Mouse (Mus musculus) MEL (cell line): ENCODE results near the gene Tesmin.

ENCODE experiments used
- CTCF ChIP-seq, 3 experiments: IDR thresholded peaks in 2 of 3; conservative IDR thresholded peaks in 1 of 3; 2 replicates each; pipeline ENCODE4 v1.5.1; 2011 to 2012; ENCODE audit warnings: low read length in 3 of 3, low read depth in 2 of 3, mild to moderate bottlenecking in 2 of 3, improper control_type of control experiment in 1 of 3, inconsistent platforms in 1 of 3, mixed read lengths in 1 of 3, moderate library complexity in 1 of 3; ENCODE audit not compliant: control insufficient read depth in 1 of 3, insufficient read depth in 1 of 3, poor library complexity in 1 of 3, severe bottlenecking in 1 of 3
- EP300 ChIP-seq, 2 experiments: IDR thresholded peaks; 2 replicates each; pipeline ENCODE4 v1.6.1; 2011; ENCODE audit warnings: improper control_type of control experiment in 2 of 2, low read length in 2 of 2, low read depth in 1 of 2, mild to moderate bottlenecking in 1 of 2
- MYC ChIP-seq: IDR thresholded peaks from 2 replicates; pipeline ENCODE4 v1.6.1; 2011; ENCODE audit warnings: low read depth, mild to moderate bottlenecking, low read length, improper control_type of control experiment, moderate library complexity
- TCF12 ChIP-seq: IDR thresholded peaks from 2 replicates; pipeline ENCODE4 v1.6.1; 2014; ENCODE audit warnings: low read depth, mild to moderate bottlenecking, inconsistent platforms, low read length, improper control_type of control experiment, moderate library complexity
- USF1 ChIP-seq: IDR thresholded peaks from 2 replicates; pipeline ENCODE4 v1.6.1; 2014; ENCODE audit warnings: low read depth, mild to moderate bottlenecking, inconsistent platforms, low read length, improper control_type of control experiment, moderate library complexity
- ZNF384 ChIP-seq: IDR thresholded peaks from 2 replicates; pipeline ENCODE4 v1.6.1; 2012; ENCODE audit warnings: low read depth, mild to moderate bottlenecking, inconsistent platforms, low read length, improper control_type of control experiment

DNA sequence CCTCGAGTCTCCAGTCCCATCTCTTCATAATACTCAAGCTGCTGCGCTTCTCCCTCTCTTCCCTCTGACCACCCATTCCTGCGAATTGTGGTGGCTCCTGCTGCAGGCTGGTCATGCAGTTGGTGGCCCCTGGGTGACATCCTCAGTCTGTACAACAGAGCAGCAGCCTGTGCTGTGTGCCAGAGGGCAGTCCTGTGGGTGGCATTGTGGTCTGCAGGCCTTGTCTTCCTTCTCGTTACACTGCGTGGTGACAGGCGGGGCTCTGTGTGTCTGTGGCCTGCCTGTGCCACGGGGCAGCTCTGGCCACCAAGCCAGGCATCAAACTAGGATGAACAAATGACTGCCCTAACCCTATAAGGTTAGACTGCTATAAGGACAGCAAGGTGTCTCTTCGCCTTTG lies 49.5 kb upstream of the Tesmin start:
- TF ChIP-seq CTCF (IDR thresholded peaks at IDR 0.05 in 2 of 3, conservative IDR thresholded peaks at IDR 0.05 in 1 of 3; ENCODE audit: control insufficient read depth in 1 of 3, insufficient read depth in 1 of 3, low read depth in 2 of 3, low read length in 3 of 3, poor library complexity in 1 of 3, severe bottlenecking in 1 of 3) (no peak), USF1 (no peak), TCF12 (no peak), ZNF384 (no peak), MYC (no peak), EP300 (IDR thresholded peaks at IDR 0.05; ENCODE audit: low read depth in 1 of 2, low read length in 2 of 2) (no peak)
